Mouse (Mus musculus) bone marrow macrophage, adult 2 months (primary cell): ENCODE measurements around the gene Frmd8.

Source experiments
- CTCF ChIP-seq: IDR thresholded peaks from 2 replicates; pipeline ENCODE4 v1.5.1; 2012; ENCODE audit warnings: low read depth, mild to moderate bottlenecking, low read length, moderate library complexity
- POLR2A ChIP-seq: IDR thresholded peaks from 2 replicates; pipeline ENCODE4 v1.6.1; 2012; ENCODE audit warnings: mild to moderate bottlenecking, low read depth, low read length, borderline replicate concordance

DNA sequence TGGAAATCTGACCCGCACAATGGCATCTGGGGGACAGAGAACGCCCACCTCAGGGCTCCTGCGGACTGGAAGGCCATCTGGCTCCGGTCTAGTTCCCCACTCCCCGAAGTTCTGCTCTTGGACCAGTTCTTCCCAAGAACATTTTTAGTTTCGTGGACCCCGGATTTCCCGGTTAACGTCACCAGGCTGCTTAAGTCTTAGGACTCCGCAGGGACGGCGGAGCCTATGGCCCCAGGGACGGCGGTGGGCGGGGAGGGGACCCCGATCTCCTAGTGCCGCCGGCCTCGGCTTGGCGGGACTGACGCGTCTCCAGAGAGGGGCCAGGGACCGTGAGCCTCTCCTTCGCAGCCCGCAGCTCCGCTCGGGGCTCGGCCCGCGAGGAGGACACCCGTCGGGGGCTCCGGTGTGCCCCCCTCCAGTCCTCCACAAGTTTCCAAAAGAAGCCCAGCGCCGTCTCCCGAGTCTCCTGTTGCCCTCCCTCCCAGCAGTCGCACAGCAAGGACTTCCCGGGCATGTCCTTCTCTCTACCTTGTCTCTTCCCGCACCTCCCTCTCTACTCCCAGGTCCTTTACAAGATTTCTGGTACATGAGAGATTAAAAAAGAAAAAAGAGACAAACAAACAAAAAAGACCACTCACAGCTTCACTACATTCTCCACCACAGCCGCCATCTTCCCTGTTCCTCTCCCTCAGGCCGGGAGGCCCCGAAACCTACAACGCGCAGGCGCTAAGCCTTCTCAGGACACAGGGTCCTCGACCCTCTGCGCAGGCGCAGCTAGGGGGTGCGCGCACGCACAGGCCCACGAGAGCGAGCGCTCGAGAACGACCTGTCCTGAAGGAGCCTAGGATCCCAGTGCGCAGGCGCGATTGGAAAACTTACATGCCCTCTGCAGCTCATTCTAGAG is 37.3 kb upstream of the Frmd8 start:
- no peak for TF ChIP-seq CTCF
- TF ChIP-seq POLR2A: no peak
